Mouse (Mus musculus): ENCODE measurements around the gene Aff4.
A peak's percentile ranks its signal among the peaks of the same experiment; 100 is the strongest.

The Aff4 gene

GRCm38 (mm10) chr11:53427993-53428715 lies 77.5 kb downstream of the Aff4 start:
- no peak for DNase-seq (ENCODE audit: low spot score in 2 of 2)

DNA sequence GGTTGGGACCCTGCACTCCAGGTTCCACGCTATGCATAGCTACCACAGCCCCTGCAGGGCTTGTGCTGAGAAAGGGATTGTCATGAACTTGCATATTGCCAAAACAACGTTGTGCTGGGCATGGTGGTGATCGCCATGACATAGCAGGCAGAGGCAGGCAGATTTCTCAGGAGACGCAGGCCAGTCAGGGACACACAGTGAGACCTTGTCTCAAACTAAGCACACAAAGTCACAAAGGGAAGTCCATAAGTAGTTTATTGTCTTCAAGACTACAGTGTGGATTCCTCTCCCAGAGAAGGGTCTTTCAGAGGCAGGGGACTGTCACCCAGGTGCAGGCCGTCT lies 78.1 kb downstream of the Aff4 start:
- no peak for DNase-seq (ENCODE audit: low spot score in 2 of 2)

- DNase-seq (ENCODE audit: low spot score in 2 of 2): no peak
Measured at GRCm38 (mm10) chr11:53429182-53429581, 78.5 kb downstream of the Aff4 start.

DNA sequence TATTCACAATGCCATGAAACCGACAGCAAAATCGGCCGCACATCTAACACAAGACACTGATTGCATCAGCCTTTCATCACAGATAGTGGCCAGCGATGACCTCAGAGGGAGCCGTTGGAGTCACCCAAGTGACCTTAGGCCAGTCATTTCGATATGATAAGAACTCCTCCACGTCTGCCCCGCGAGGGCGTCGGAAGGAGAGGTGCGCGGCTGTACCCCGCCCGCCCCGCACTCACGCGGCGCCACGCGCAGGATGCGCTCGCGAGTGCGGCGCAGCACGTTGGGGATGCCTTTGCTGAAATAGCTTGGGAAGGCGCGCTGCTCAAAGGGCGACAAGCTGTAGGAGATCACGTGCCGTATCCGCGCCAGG lies 79.7 kb downstream of the Aff4 start:
- no peak for DNase-seq (ENCODE audit: low spot score in 2 of 2)

GRCm38 (mm10) chr11:53430670-53431346 lies 80.2 kb downstream of the Aff4 start, which contains the start of the genes Uqcrq and Gdf9:
Gene Uqcrq, minus strand, starts transcription at chr11:53430831.
Gene Gdf9, plus strand, starts transcription at chr11:53431023.
- peak; percentile 95 to 97 for DNase-seq (ENCODE audit: low spot score in 2 of 2)

DNA sequence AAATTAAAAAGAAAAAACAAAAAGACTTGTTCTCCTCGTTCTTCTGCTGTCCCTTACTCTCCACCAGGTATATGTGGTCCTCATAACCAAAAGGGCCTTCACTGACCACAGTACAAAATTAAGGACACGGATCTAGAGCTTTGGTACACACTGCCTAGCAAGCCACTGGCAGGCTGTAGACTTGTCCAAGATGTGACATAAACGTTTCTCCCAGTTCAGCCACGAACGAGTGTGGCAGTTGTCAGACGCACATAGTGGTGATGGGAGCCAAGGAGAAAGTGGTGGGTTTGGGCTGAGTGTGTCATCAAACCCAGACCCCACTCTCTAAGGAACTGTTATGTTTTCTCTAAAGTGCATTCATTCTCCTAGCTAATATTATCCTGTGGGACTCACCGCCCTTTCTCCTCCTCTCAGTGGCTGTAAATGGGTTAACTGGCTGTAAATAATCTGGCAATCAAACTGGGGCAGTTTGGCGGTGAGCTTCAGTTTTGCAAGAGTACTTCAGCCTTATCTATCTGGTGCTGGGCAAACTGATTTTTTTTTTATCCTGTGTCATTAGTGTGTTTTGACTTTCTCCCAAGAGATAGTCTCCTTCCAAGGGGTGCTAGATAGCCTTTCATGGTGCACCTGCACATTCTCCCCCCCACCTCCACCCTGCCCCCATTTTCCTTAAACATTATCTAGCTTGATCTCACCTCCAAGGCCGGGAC lies 80.9 kb downstream of the Aff4 start:
- no peak for DNase-seq (ENCODE audit: low spot score in 2 of 2)

DNA sequence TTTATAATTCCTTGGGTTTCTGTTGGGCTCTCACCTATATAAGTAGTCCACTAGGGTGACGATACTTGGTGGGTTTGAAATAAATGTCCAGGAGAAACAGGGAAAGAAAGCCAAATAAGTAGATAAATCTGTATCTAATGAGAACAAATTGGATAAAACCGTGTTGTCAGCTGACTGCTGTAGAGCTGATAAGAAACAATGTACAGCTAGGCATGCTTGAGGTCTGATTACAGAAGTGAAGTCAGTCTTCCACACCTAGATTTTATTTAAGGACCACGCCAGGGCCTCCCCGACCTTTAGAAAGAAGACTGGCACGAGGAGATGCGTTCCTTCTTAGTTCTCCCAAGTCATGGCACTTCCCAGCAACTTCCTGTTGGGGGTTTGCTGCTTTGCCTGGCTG lies 82.4 kb downstream of the Aff4 start:
- no peak for DNase-seq (ENCODE audit: low spot score in 2 of 2)

DNA sequence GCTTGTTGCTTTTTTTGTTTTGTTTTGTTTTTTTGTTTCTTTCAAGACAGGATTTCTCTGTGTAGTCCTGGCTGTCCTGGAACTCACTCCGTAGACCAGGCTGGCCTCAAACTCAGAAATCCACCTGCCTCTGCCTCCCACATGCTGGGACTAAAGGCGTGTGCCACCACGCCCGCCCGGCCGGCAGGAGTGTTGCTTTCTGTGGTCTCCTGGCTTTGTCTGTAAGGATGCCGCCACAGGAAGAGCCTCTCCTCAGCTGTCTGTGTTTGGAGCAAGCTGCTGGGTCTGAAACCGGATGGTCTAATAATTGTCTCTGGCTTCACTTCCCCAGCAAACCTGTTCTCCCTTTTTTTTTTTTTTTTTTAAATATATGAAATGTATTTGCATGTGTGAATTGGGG lies 84.9 kb downstream of the Aff4 start:
- DNase-seq (ENCODE audit: low spot score in 2 of 2): no peak

- no peak for DNase-seq (ENCODE audit: low spot score in 2 of 2)
Measured at GRCm38 (mm10) chr11:53436338-53436737, 85.7 kb downstream of the Aff4 start.

DNA sequence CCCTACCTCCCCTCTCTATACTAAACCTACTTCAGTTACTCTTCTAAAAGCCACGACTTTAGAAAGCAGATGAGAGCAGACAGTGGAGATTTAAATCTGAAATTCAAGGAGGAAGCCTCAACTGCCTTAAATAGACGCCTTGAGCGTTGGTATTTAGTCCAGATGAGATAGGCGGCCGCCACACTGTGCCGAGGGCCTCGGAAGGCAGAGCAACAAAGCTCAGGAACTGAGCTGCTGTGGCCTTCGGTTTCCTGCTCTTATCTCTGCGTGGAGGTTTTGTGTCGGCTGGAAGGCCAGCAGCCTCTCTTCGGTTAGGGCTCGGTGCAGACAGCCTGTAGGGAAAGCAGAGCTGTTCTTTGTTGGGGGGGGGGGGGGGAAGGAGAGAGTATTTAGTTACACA lies 91.3 kb downstream of the Aff4 start:
- DNase-seq (ENCODE audit: low spot score in 2 of 2): no peak

DNA sequence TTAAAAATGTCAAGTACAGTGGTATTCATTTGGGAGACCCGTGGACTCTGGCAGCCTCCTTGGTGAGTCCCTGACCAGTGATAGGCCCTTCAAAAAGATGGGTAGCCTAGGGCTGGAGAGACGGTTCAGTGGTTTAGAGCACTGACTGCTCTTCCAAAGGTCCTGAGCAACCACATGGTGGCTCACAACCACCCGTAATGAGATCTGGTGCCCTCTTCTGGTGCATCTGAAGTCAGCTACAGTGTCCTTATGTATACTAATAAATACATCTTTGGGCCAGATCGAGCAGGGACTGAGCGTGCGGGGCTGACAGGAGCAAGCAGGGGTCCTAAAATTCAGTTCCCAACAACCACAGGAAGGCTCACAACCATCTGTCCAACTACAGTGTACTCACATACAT lies 93.2 kb downstream of the Aff4 start:
- DNase-seq (ENCODE audit: low spot score in 2 of 2): peak in 1 of 2 experiments; percentile 29

- DNase-seq (ENCODE audit: low spot score in 2 of 2): no peak
Measured at GRCm38 (mm10) chr11:53445562-53445961, 94.9 kb downstream of the Aff4 start.

DNA sequence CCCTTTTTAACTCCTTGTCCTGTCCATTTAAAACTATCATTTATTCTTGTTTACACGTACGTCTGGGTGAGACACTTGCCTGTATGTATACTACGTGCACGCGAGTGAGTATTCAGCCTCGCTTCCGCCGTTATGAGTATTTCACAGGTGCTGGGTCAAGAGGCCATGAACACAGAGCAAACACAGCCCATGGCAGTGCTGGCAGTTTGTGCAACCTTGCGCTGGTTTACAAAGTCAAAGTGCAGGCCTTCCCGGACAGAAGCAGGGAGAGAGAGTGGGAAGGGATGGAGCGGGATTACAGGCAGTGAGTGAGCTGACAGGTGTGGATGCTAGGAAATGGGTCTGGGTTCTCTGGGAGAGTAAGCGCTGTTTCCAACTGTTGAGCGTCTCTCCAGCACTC lies 95.5 kb downstream of the Aff4 start:
- DNase-seq (ENCODE audit: low spot score in 2 of 2): no peak

GRCm38 (mm10) chr11:53447996-53448395 lies 97.4 kb downstream of the Aff4 start:
- no peak for DNase-seq (ENCODE audit: low spot score in 2 of 2)

- DNase-seq (ENCODE audit: low spot score in 2 of 2): no peak
Measured at GRCm38 (mm10) chr11:53448529-53448928, 97.9 kb downstream of the Aff4 start.

DNA sequence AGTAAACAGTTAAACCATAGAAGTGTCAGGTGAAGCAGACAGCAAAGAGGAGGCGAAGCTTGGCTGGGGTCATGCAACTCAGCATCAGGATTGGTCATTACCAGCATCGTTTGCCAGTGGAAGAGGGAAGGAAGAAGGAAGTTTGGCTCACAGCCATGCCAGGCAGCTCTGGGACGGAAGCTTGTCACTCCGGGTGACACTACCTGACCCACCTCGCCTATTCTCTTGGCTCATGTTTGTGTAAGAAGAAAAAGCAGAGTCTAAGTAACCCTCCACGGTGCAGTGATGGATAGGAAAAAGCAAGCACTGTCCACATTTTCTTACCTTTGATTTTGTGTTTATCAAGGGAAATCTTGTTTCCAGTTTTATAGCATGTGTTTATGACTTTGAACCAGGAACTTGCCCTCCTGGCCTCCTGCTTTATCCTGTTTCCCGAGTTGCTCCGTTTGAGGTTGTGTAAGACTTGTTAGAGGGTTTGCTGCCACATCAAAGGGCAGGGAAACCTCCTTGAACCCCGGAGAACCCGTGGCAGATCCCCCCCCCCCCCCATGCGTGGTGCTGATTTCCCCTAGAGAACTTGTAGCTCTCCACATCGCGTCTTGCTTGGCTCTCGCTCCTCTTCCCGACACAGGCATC lies 99.6 kb downstream of the Aff4 start:
- DNase-seq (ENCODE audit: low spot score in 2 of 2): no peak

DNA sequence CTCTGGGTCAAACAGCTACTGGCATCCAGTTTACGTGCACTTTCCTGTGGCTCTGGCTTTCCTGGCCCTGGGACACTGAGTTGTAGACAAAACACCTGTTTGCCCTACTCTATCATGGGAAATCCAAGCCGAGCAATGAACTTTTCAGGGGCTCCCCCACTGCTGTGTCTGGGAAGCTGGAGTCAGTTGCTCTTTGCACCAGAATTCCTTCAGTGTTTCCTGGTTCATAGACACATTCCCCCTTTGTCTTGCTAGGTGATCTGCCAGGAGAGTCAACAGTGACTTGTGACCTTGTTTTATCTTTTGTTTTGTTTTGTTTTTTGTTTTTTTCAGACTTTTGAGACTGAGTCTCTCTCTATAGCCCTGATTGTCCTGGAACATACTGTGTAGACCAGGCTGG lies 100.7 kb downstream of the Aff4 start:
- DNase-seq (ENCODE audit: low spot score in 2 of 2): no peak

DNA sequence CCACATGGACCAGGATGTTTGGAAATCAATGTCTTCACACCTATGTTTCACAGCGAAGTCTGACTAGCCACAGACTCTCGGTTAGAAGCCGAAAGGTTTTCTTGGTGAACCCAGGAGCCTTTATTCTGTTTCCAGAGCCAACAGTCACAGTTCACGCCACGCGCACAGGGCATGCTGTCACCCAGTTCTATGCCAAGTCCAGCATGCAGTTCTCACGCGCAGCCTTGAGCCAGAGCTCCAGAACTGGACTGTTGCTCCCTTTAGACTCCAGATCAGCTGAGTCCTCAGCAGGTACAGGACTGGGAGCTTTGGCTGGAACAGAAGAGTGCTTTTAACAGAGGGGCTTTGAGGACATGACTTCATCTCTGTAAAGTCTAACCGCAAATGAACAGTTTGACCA lies 101.8 kb downstream of the Aff4 start:
- no peak for DNase-seq (ENCODE audit: low spot score in 2 of 2)

DNA sequence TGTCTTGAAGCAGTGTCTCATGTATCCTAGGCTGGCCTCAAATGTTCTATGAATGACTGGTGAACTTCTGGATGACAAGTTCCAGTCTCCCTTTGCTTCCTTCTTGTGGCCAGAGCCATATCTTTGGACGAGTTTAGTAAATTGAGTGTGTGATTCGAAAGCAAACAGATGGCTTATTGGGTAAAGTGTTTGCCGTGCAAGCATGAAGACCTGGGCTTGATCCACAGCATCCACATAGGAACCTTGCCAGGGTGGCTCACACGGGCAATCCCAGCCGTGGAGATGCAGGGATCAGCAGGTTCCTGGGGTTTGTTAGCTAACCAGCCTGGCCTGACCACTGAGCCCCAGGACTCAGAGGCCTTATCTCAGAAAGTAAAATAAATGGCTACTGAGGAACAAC lies 102.4 kb downstream of the Aff4 start:
- no peak for DNase-seq (ENCODE audit: low spot score in 2 of 2)

GRCm38 (mm10) chr11:53456474-53457371 lies 106.1 kb downstream of the Aff4 start, which contains the start of the genes Gm10447 and Shroom1:
Gene Gm10447, minus strand, starts transcription at chr11:53457110.
Gene Shroom1, plus strand, starts transcription at chr11:53457205.
- no peak for DNase-seq (ENCODE audit: low spot score in 2 of 2)

DNA sequence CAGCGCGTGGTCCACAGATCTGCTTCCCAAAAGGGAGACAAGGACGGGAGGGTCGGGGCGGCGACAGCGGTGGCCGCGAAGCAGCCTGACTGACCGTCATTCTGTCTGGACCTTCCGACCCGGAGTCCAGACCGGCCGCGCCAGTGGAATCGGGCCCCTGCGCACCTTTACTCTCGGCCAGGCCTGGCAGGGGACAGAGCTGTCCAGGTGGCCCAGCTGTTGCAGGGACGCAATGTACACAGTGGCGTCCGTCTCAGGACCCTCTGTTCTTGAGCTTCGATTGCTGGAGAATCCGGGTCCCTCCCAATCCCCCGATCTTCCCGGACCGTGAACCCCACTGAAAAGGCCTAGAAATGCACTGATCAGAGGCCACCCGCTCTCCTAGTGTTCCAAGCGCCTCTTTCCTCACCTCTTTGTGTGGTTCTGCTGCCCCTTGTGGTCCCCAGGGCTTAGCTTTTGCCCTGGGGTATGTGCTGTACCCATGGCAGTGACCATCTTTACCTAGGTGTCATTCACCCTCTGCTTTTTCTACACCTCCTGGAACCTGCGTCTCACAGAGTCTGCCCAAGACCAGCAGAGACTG lies 106.8 kb downstream of the Aff4 start:
- no peak for DNase-seq (ENCODE audit: low spot score in 2 of 2)

All from spleen, postnatal 14 days (tissue).